Mouse (Mus musculus) liver, adult 2 months (tissue): ENCODE results near the gene Exoc3l2. TPM values are rescaled to one million over a fixed set of nuclear protein-coding genes. Genes with fewer than 3 reads are reported as not detected.
A peak's percentile ranks its signal among the peaks of the same experiment; 100 is the strongest.

Experiments used
- DNase-seq: peaks from one replicate; pipeline ENCODE4 v3.0.0-alpha.2; 2011; ENCODE audit warnings: low read depth, low spot score; ENCODE audit errors: extremely low read depth
- H3K27ac ChIP-seq: fragments of 200-500 bp; replicated peaks from 2 replicates; pipeline ENCODE4 v1.5.1; 2012; ENCODE audit warnings: low read depth, mild to moderate bottlenecking, control low read depth, inconsistent platforms, low read length; ENCODE audit not compliant: insufficient read depth
- H3K27me3 ChIP-seq: fragments of 200-500 bp; 2 replicates; pipeline ENCODE4 v1.6.1; 2012; ENCODE audit warnings: mild to moderate bottlenecking, moderate library complexity, low read length, inconsistent platforms; ENCODE audit not compliant: control insufficient read depth, insufficient read depth
- H3K36me3 ChIP-seq: fragments of 200-500 bp; 2 replicates; pipeline ENCODE4 v1.6.1; 2012; ENCODE audit warnings: low read length, inconsistent platforms; ENCODE audit not compliant: control insufficient read depth, insufficient read depth
- H3K4me1 ChIP-seq: fragments of 200-500 bp; 2 replicates; pipeline ENCODE4 v1.6.1; 2011; ENCODE audit warnings: low read length; ENCODE audit not compliant: control insufficient read depth, insufficient read depth
- H3K4me3 ChIP-seq: fragments of 200-500 bp; 2 replicates; pipeline ENCODE4 v1.5.1; 2011; ENCODE audit warnings: low read depth, mild to moderate bottlenecking, control low read depth, low read length, moderate library complexity; ENCODE audit not compliant: insufficient read depth
- H3K79me2 ChIP-seq: fragments of 200-500 bp; 2 replicates; pipeline ENCODE4 v1.6.1; 2012; ENCODE audit warnings: inconsistent platforms, mild to moderate bottlenecking, low read length, moderate library complexity; ENCODE audit not compliant: control insufficient read depth, insufficient read depth
- H3K9ac ChIP-seq: fragments of 200-500 bp; 2 replicates; pipeline ENCODE4 v1.6.1; 2012; ENCODE audit warnings: low read depth, mild to moderate bottlenecking, control low read depth, inconsistent platforms, low read length
- CTCF ChIP-seq: fragments of 200-500 bp; IDR thresholded peaks from 2 replicates; pipeline ENCODE4 v1.5.1; 2011; ENCODE audit warnings: low read depth, low read length, control low read depth
- POLR2A ChIP-seq: fragments of 200-500 bp; IDR thresholded peaks from 2 replicates; pipeline ENCODE4 v1.6.1; 2011; ENCODE audit warnings: low read length, control low read depth; ENCODE audit not compliant: insufficient read depth; ENCODE audit errors: extremely low read depth
- WGBS: fragments of 180-500 bp; shearing (Covaris S2); methylation state at CpG from one replicate; pipeline ENCODE4 v1.1.7; 2018; 5-methylcytosine and 5-hydroxymethylcytosine counted together
- polyA plus RNA-seq: library from polyadenylated mRNA; depleted of rRNA; stranded (reverse); fragments of >200 nt; gene quantifications from 2 replicates; pipeline ENCODE4 v1.2.3, GENCODE M21; 2012
- total RNA-seq: library from RNA; depleted of rRNA; stranded (reverse); fragments of >200 nt; gene quantifications from 2 replicates; pipeline ENCODE4 v1.2.3, GENCODE M21; 2014

Gene Exoc3l2
- total and polyA plus RNA-seq, 2 experiments: 2.2 to 5.1 TPM

DNA sequence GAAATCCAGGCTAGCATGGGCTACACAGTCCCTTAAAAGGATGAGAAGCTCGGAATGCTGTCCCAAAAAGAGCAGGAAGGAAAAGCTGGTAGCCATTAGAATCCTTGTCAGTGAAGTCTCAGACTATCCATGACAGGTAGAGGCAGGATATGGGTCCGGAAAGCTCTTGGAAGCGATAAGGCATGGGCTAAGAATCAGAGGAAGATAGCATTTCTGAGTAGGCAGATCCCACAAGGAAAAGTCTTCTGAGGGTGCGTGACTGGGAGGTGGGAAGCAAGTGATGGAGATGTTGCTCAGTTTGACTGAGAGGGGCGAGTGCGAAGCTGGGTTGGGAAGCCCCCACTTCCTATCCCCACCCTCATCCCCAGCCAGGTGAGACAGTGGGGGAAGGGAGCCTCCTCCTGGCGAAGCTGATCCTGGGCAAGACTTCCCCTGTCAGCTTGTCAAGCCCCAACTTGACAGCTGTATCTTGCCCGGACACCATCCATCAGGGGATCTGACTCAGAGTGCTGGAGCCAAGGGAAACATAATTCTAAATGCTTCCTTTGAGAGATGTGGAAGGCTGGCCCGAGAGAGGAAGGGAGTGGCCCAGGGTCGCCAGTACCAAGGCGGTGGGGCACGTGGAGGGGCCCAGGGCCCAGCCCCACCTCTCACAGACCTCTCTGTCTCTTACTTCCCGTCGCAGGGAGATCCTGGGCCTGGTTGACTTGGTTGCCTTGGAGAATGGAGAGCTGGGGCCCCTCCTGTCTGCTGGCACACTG is 14.7 kb downstream of the Exoc3l2 start:
- no peaks in the 10 kb centered on the region for H3K36me3 ChIP-seq
- TF ChIP-seq CTCF (no peak), POLR2A (no peak)
- peaks cover 5% of the 10 kb centered on the region; the same call in 1 of the 2 replicates for H3K27me3 ChIP-seq
- peaks cover 3% of the 10 kb centered on the region for H3K4me1 ChIP-seq
- 48% methylated on average over 14 of the region's 14 CpGs for WGBS
- no peaks in the 10 kb centered on the region for H3K79me2 ChIP-seq
- no peak overlapping the region for H3K4me3 ChIP-seq
- no peak overlapping the region for H3K9ac ChIP-seq
- no peak for DNase-seq
- no peak overlapping the region; the same call in 1 of the 2 replicates for H3K27ac ChIP-seq

DNA sequence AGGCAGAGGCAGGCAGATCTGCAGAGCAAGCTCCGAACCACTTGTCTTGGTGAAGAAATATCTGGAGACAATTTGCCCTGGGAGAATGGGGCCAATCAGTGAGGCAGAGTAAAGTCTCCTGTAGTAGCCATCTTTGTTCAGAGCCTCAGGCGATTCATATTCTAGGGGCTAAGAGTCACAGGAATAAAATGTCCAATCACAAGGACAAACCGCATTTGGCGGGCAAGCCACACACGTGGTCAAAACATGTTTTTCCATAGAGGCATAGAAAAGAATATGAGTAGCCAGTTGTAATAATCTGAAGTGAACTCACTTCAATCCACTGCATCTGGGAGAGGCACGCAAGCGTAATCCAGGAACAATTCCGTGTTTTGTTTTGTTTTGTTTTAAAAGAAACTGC is 20.1 kb downstream of the Exoc3l2 start:
- H3K27ac ChIP-seq: no peak overlapping the region
- no peaks in the 10 kb centered on the region for H3K27me3 ChIP-seq
- no peak overlapping the region for H3K4me3 ChIP-seq
- TF ChIP-seq CTCF (no peak), POLR2A (no peak)
- 89% methylated on average over 8 of the region's 8 CpGs for WGBS
- no peaks in the 10 kb centered on the region for H3K79me2 ChIP-seq
- H3K9ac ChIP-seq: no peak overlapping the region
- no peaks in the 10 kb centered on the region for H3K36me3 ChIP-seq
- DNase-seq: no peak
- H3K4me1 ChIP-seq: peaks cover 1% of the 10 kb centered on the region; the same call in 1 of the 2 replicates

DNA sequence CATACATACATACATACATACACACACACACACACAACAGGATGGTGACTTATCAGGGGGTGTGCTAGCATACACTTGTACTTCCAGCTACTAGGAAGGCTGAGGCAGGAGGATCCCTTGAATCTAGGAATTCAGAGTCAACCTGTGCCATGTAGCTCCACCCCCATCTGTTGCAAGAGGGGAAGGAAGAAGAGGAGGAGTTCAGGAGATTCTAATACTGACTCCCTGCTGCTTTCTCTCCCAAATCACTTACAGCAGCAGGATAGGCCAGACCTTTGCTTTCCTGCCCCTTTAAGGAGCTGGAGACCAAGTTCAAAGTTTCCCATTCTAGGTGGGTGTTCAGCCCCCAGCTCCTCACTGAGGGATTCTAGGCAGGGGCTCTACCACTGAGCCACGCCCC is 22.4 kb downstream of the Exoc3l2 start:
- peaks cover 5% of the 10 kb centered on the region for H3K27me3 ChIP-seq
- no peaks in the 10 kb centered on the region for H3K79me2 ChIP-seq
- WGBS: 100% methylated on average over 1 of the region's 1 CpGs
- H3K4me3 ChIP-seq: no peak overlapping the region
- no peak overlapping the region for H3K27ac ChIP-seq
- TF ChIP-seq CTCF (no peak), POLR2A (no peak)
- peaks cover 1% of the 10 kb centered on the region; the same call in 1 of the 2 replicates for H3K4me1 ChIP-seq
- H3K9ac ChIP-seq: no peak overlapping the region
- DNase-seq: no peak
- no peaks in the 10 kb centered on the region for H3K36me3 ChIP-seq

DNA sequence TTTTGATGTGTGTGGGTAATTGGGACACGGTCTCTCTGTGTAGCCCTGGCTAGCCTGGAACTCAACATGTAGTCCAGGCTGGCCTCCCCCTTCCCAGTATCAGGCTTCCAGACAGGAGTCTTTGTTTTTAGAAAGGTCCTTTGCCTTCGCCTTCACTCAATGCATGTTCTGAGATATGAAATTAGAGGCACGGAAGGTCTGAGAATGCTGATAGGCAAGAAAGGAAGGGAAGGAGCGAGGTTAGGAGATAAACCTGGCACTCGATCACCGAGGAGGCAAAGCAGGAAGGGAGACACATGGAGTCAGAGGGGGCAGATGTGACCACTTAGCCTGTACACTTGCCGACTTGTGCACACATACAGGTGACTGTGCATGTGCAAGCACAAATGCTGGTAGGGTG is 23.4 kb downstream of the Exoc3l2 start:
- peaks cover 5% of the 10 kb centered on the region for H3K27me3 ChIP-seq
- 0 out of 2 replicates have a peak overlapping the region, but pooled peaks have one; percentile 18 for H3K27ac ChIP-seq
- 79% methylated on average over 7 of the region's 7 CpGs for WGBS
- TF ChIP-seq POLR2A (no peak), CTCF (no peak)
- H3K4me1 ChIP-seq: peaks cover 1% of the 10 kb centered on the region; the same call in 1 of the 2 replicates
- no peaks in the 10 kb centered on the region for H3K79me2 ChIP-seq
- no peak for DNase-seq
- no peak overlapping the region for H3K4me3 ChIP-seq
- no peaks in the 10 kb centered on the region for H3K36me3 ChIP-seq
- H3K9ac ChIP-seq: no peak overlapping the region

DNA sequence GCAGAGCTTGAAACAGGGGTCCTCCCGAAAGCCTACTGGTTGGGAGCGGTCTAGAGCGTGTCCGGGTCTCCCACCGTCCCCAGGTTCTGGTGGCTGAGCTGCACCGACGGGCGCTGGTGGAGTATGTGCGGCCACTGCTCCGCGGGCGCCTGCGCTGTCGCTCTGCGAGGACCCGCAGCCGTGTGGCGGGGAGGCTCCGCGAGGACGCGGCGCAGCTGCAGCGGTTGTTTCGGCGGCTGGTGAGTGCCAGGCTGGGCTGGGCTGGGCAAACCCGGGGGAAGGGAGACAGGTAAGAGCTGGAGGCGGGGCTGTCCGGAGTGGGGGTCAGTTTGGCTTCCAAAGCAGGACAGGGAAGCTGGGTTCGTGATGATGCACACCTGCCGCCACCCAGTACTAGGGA is 26.4 kb downstream of the Exoc3l2 start:
- Histone ChIP-seq H3K27me3 (peaks cover 5% of the 10 kb centered on the region), H3K79me2 (no peaks in the 10 kb centered on the region), H3K27ac (no peak overlapping the region), H3K36me3 (no peaks in the 10 kb centered on the region), H3K9ac (no peak overlapping the region), H3K4me1 (peaks cover 3% of the 10 kb centered on the region; the same call in 1 of the 2 replicates), H3K4me3 (no peak overlapping the region)
- WGBS: 25% methylated on average over 31 of the region's 31 CpGs
- no peak for DNase-seq
- TF ChIP-seq CTCF (no peak), POLR2A (no peak)

DNA sequence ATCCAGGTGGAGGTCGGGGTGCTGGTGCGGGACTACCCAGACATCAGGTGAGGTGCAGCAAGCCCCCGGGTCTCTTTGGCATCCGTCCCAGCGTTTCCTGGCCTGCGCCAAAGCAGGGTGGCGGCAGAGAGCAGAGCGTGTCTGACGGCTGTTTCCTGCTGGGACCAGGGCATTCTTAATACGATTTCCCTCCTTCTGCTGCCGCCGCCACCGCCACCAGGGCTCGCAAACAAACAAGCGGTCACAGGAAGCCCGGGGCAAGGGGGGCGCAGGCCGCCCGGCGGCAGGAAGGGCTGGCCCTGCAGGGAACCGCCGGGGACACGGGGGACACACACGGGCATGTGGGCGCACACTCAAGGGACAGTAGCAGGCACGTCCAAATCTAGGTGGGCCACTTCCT is 28.6 kb downstream of the Exoc3l2 start:
- WGBS: 9% methylated on average over 26 of the region's 26 CpGs
- Histone ChIP-seq H3K27me3 (peaks cover 5% of the 10 kb centered on the region), H3K79me2 (no peaks in the 10 kb centered on the region), H3K36me3 (no peaks in the 10 kb centered on the region), H3K9ac (peak overlapping the region; percentile 15; the same call in 1 of the 2 replicates), H3K27ac (peak overlapping the region; percentile 20), H3K4me1 (peaks cover 2% of the 10 kb centered on the region; the same call in 1 of the 2 replicates), H3K4me3 (no peak overlapping the region)
- DNase-seq: no peak
- TF ChIP-seq CTCF (peak; percentile 28; the same call in 1 of the 2 replicates), POLR2A (no peak)
